Mouse (Mus musculus) lung, postnatal 36 days (tissue): ENCODE results near the gene Dip2a.

Source experiments
- DNase-seq: peaks from one replicate; pipeline ENCODE4 v3.0.0; 2022; ENCODE audit warnings: mixed read lengths

The Dip2a gene

GRCm38 (mm10) chr10:76300133-76300532 lies 45.0 kb downstream of the Dip2a start:
- peak; percentile 30 for DNase-seq

GRCm38 (mm10) chr10:76293222-76293621 lies 51.9 kb downstream of the Dip2a start:
- no peak for DNase-seq

- DNase-seq = no peak
These were observed 55.0 kb downstream of the Dip2a start for GRCm38 (mm10) chr10:76289936-76290671.

- DNase-seq = no peak
These were observed 56.0 kb downstream of the Dip2a start for GRCm38 (mm10) chr10:76289052-76289451.

GRCm38 (mm10) chr10:76288268-76288993 lies 56.7 kb downstream of the Dip2a start:
- peak; percentile 55 for DNase-seq

- no peak for DNase-seq
These were observed 66.5 kb downstream of the Dip2a start for GRCm38 (mm10) chr10:76278541-76279097.

- DNase-seq = no peak
These were observed 69.8 kb downstream of the Dip2a start for GRCm38 (mm10) chr10:76275256-76275655.

GRCm38 (mm10) chr10:76271238-76271637 lies 73.9 kb downstream of the Dip2a start:
- peak; percentile 69 for DNase-seq

GRCm38 (mm10) chr10:76262431-76262830 lies 82.7 kb downstream of the Dip2a start:
- no peak for DNase-seq

GRCm38 (mm10) chr10:76261447-76261846 lies 83.6 kb downstream of the Dip2a start:
- peak; percentile 57 for DNase-seq

- peak; percentile 50 for DNase-seq
These were observed 84.6 kb downstream of the Dip2a start for GRCm38 (mm10) chr10:76260358-76261059.

- peak; percentile 33 for DNase-seq
These were observed 85.4 kb downstream of the Dip2a start for GRCm38 (mm10) chr10:76259566-76260232.

GRCm38 (mm10) chr10:76257719-76258390 lies 87.2 kb downstream of the Dip2a start:
- DNase-seq = peak; percentile 94

GRCm38 (mm10) chr10:76257231-76257630 lies 87.9 kb downstream of the Dip2a start:
- DNase-seq = no peak

GRCm38 (mm10) chr10:76255617-76256016 lies 89.5 kb downstream of the Dip2a start:
- DNase-seq = no peak

- DNase-seq = peak; percentile 25
These were observed 91.6 kb downstream of the Dip2a start, which contains the start of gene S100b for GRCm38 (mm10) chr10:76253536-76253935. S100b (plus strand) TSS chr10:76253853.

GRCm38 (mm10) chr10:76253079-76253478 lies 92.0 kb downstream of the Dip2a start:
- no peak for DNase-seq

GRCm38 (mm10) chr10:76250870-76251269 lies 94.2 kb downstream of the Dip2a start:
- no peak for DNase-seq

GRCm38 (mm10) chr10:76248647-76248968 lies 96.5 kb downstream of the Dip2a start:
- DNase-seq = no peak

GRCm38 (mm10) chr10:76247960-76248646 lies 97.0 kb downstream of the Dip2a start:
- no peak for DNase-seq

- DNase-seq = no peak
These were observed 98.5 kb downstream of the Dip2a start for GRCm38 (mm10) chr10:76246601-76247000.

- DNase-seq = no peak
These were observed 100.0 kb downstream of the Dip2a start for GRCm38 (mm10) chr10:76245106-76245505.
